Mouse (Mus musculus) lung, adult 2 months (tissue): ENCODE measurements around the gene Slc35b1.

ENCODE experiments used
- CTCF ChIP-seq: fragments of 200-500 bp; IDR thresholded peaks from 2 replicates; pipeline ENCODE4 v1.5.1; 2011; ENCODE audit warnings: mild to moderate bottlenecking, low read length, control low read depth; ENCODE audit not compliant: insufficient read depth
- POLR2A ChIP-seq: fragments of 200-500 bp; IDR thresholded peaks from 2 replicates; pipeline ENCODE4 v1.6.1; 2011; ENCODE audit warnings: low read depth, mild to moderate bottlenecking, control low read depth, low read length, borderline replicate concordance; ENCODE audit errors: extremely low read depth

GRCm38 (mm10) chr11:95381146-95381545 is 3.3 kb upstream of the Slc35b1 start:
- TF ChIP-seq CTCF (no peak), POLR2A (no peak)
